ENCODE assay signal across 8 mouse cellular contexts in the genomic region with DNA sequence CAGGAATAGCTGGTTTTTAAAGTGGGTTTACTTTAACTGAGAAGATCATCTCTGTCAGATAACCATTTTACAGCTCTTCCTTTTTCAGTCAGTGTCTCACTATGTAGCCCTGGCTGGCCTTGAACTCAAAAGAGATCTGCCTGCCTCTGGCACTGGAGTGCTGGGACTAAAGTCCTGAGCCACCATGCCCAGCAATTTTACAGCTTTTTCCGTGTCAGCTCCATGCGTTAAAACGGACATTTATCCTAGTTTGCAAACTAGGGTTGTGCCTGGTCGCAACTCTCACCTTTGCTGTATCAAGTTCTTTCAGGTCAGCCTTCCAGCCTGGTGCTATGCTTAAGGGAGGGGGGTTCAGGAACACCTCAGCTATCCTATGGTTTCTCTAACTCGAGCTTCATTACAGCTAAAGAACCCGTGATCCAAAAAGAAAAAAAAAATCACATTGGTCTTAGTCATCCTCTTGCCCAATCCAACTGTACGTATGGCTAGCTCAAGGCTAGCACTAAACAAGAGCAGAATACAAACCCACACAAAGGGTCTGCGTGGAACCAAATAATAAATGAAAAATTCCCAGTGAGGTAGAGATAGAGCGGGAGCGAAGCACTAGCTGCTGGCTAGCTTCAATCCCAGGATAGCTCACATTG. TPM values are rescaled to one million over a fixed set of nuclear protein-coding genes. Genes with fewer than 3 reads are reported as not detected.
A peak's percentile ranks its signal among the peaks of the same experiment; 100 is the strongest.
DNase-seq lines count a peak whose midpoint lies in the region; ATAC-seq lines count a peak whose summit lies in the region.

No protein-coding gene starts in this region.

- no peaks in the 10 kb centered on the region for H3K9me3 ChIP-seq in heart, embryonic 15.5 days (replicated peaks)
- no peaks in the 10 kb centered on the region for H3K9me3 ChIP-seq in hindbrain, embryonic 12.5 days (replicated peaks)
- no peaks in the 10 kb centered on the region for H3K9me3 ChIP-seq in midbrain, embryonic 12.5 days

- no peak for DNase-seq in heart, postnatal 14 days
- peak; percentile 68 for DNase-seq in NIH3T3 (ENCODE audit: low read depth)
- DNase-seq in left cerebral cortex, adult 9 months (ENCODE audit: low spot score in 2 of 2), result no peak
- no peak for DNase-seq in gastrocnemius, postnatal 14 days
- no peak for DNase-seq in urinary bladder, postnatal 14 days (ENCODE audit: low spot score)

- no peaks in the 10 kb centered on the region for H3K36me3 ChIP-seq in heart, embryonic 15.5 days
- H3K36me3 ChIP-seq in hindbrain, embryonic 12.5 days, result no peaks in the 10 kb centered on the region
- 0 out of 2 replicates have a peak, but pooled peaks cover 4% of the 10 kb centered on the region for H3K36me3 ChIP-seq in midbrain, embryonic 12.5 days

- no peak overlapping the region for H3K27ac ChIP-seq in heart, embryonic 15.5 days
- no peak overlapping the region for H3K27ac ChIP-seq in hindbrain, embryonic 12.5 days
- H3K27ac ChIP-seq in midbrain, embryonic 12.5 days (replicated peaks), result no peak overlapping the region

- H3K4me3 ChIP-seq in heart, embryonic 15.5 days, result peak overlapping the region; percentile 62
- peak overlapping the region; percentile 49 for H3K4me3 ChIP-seq in hindbrain, embryonic 12.5 days
- H3K4me3 ChIP-seq in midbrain, embryonic 12.5 days, result peak overlapping the region; percentile 53

- peak overlapping the region; percentile 37; the same call in 1 of the 2 replicates for H3K9ac ChIP-seq in heart, embryonic 15.5 days
- peak overlapping the region; percentile 47 for H3K9ac ChIP-seq in hindbrain, embryonic 12.5 days
- peak overlapping the region; percentile 53 for H3K9ac ChIP-seq in midbrain, embryonic 12.5 days (replicated peaks)

- peak overlapping the region; percentile 61 for H3K4me2 ChIP-seq in heart, embryonic 15.5 days
- H3K4me2 ChIP-seq in hindbrain, embryonic 12.5 days (replicated peaks), result peak overlapping the region; percentile 55
- peak overlapping the region; percentile 55 for H3K4me2 ChIP-seq in midbrain, embryonic 12.5 days (replicated peaks)

- H3K4me1 ChIP-seq in heart, embryonic 15.5 days (replicated peaks), result peaks cover 4% of the 10 kb centered on the region; the same call in 1 of the 2 replicates
- H3K4me1 ChIP-seq in hindbrain, embryonic 12.5 days, result peaks cover 3% of the 10 kb centered on the region; the same call in 1 of the 2 replicates
- peaks cover 10% of the 10 kb centered on the region for H3K4me1 ChIP-seq in midbrain, embryonic 12.5 days

- intact Hi-C loops in heart, postnatal 14 days (cut with DNase I), result loop anchor here (10.0 kb wide), 1 partner anchor 155 kb away; a partner anchor contains a TSS
- intact Hi-C loops in gastrocnemius, postnatal 14 days (cut with DNase I; ENCODE audit: low total_unique reads), result no loop called here

- no peak for ATAC-seq in heart, embryonic 15.5 days (replicated peaks; ENCODE audit: insufficient number of reproducible peaks, insufficient read depth, low FRiP score, low read depth)
- ATAC-seq in hindbrain, embryonic 12.5 days (ENCODE audit: low FRiP score), result peak; percentile 7; the same call in 1 of the 2 replicates
- ATAC-seq in midbrain, embryonic 12.5 days (ENCODE audit: low FRiP score, low read depth), result no peak

- 20% methylated on average over 10 of the region's 10 CpGs for WGBS in heart, embryonic 15.5 days
- WGBS in hindbrain, embryonic 12.5 days, result 32% methylated on average over 10 of the region's 10 CpGs
- WGBS in midbrain, embryonic 12.5 days, result 35% methylated on average over 10 of the region's 10 CpGs

- no peaks in the 10 kb centered on the region for H3K27me3 ChIP-seq in heart, embryonic 15.5 days
- no peaks in the 10 kb centered on the region for H3K27me3 ChIP-seq in hindbrain, embryonic 12.5 days
- no peaks in the 10 kb centered on the region for H3K27me3 ChIP-seq in midbrain, embryonic 12.5 days

RNA-seq across cellular contexts. Expression of a gene that starts 0.9 kb away (rescaled TPM):
- polyA plus RNA-seq in heart, embryonic 15.5 days (2015; fragmentation: Nextera tagmentation; extraction: Ambion mirVana), result 2.8 and 3.2 TPM in 2 replicates
- total RNA-seq in heart, postnatal 14 days (2021), result 1 to 10 TPM; 1.7 to 1.9 TPM
- polyA plus RNA-seq in hindbrain, embryonic 12.5 days (2016; fragmentation: Nextera tagmentation; extraction: Ambion mirVana), result 3.7 and 4.8 TPM in 2 replicates
- polyA plus RNA-seq in midbrain, embryonic 12.5 days (2016; fragmentation: Nextera tagmentation; extraction: Ambion mirVana), result 4.5 TPM in 2 replicates
- total RNA-seq in gastrocnemius, postnatal 14 days (2021), result 1 to 10 TPM; 1.8 TPM

RNA-seq across cellular contexts. Expression of a gene that starts 0.9 kb away (rescaled TPM):
- polyA plus RNA-seq in heart, embryonic 15.5 days (2015; fragmentation: Nextera tagmentation; extraction: Ambion mirVana), result 112 and 114 TPM in 2 replicates
- 10 to 100 TPM; 75.7 to 76.5 TPM for total RNA-seq in heart, postnatal 14 days (2021)
- polyA plus RNA-seq in hindbrain, embryonic 12.5 days (2016; fragmentation: Nextera tagmentation; extraction: Ambion mirVana), result 177 and 186 TPM in 2 replicates
- 186 and 202 TPM in 2 replicates for polyA plus RNA-seq in midbrain, embryonic 12.5 days (2016; fragmentation: Nextera tagmentation; extraction: Ambion mirVana)
- 10 to 100 TPM; 49.6 to 52.6 TPM for total RNA-seq in gastrocnemius, postnatal 14 days (2021)

RNA-seq across cellular contexts. Expression of a gene that starts 14.6 kb away (rescaled TPM):
- 203 and 263 TPM in 2 replicates for polyA plus RNA-seq in heart, embryonic 15.5 days (2015; fragmentation: Nextera tagmentation; extraction: Ambion mirVana)
- total RNA-seq in heart, postnatal 14 days (2021), result 100 to 1,000 TPM; 131 to 137 TPM
- 236 and 276 TPM in 2 replicates for polyA plus RNA-seq in hindbrain, embryonic 12.5 days (2016; fragmentation: Nextera tagmentation; extraction: Ambion mirVana)
- 229 and 268 TPM in 2 replicates for polyA plus RNA-seq in midbrain, embryonic 12.5 days (2016; fragmentation: Nextera tagmentation; extraction: Ambion mirVana)
- total RNA-seq in gastrocnemius, postnatal 14 days (2021), result 100 to 1,000 TPM; 195 to 198 TPM

RNA-seq across cellular contexts. Expression of a gene that starts 16.7 kb away (rescaled TPM):
- polyA plus RNA-seq in heart, embryonic 15.5 days (2015; fragmentation: Nextera tagmentation; extraction: Ambion mirVana), result 0.74 and 2.1 TPM in 2 replicates
- 1 to 10 TPM in 1 of 2 experiments, under 1 TPM in 1; 0.88 to 1.5 TPM for total RNA-seq in heart, postnatal 14 days (2021)
- polyA plus RNA-seq in hindbrain, embryonic 12.5 days (2016; fragmentation: Nextera tagmentation; extraction: Ambion mirVana), result 0.76 and 0.85 TPM in 2 replicates
- 1.1 and 1.2 TPM in 2 replicates for polyA plus RNA-seq in midbrain, embryonic 12.5 days (2016; fragmentation: Nextera tagmentation; extraction: Ambion mirVana)
- under 1 TPM; 0.27 to 0.62 TPM for total RNA-seq in gastrocnemius, postnatal 14 days (2021)

RNA-seq across cellular contexts. Expression of a gene that starts 58.4 kb away (rescaled TPM):
- 65.5 and 70.3 TPM in 2 replicates for polyA plus RNA-seq in heart, embryonic 15.5 days (2015; fragmentation: Nextera tagmentation; extraction: Ambion mirVana)
- total RNA-seq in heart, postnatal 14 days (2021), result 10 to 100 TPM; 22.3 to 26.6 TPM
- 41.9 and 49.2 TPM in 2 replicates for polyA plus RNA-seq in hindbrain, embryonic 12.5 days (2016; fragmentation: Nextera tagmentation; extraction: Ambion mirVana)
- 49.5 and 50.3 TPM in 2 replicates for polyA plus RNA-seq in midbrain, embryonic 12.5 days (2016; fragmentation: Nextera tagmentation; extraction: Ambion mirVana)
- total RNA-seq in gastrocnemius, postnatal 14 days (2021), result 10 to 100 TPM; 14.6 to 19.1 TPM
